Comparison of ENCODE assay signal across 20 mouse cellular contexts in genomic region chr1:158397058-158397457, GRCm38 (mm10). TPM values are rescaled to one million over a fixed set of nuclear protein-coding genes. Genes with fewer than 3 reads are reported as not detected.
DNase-seq lines count a peak whose midpoint lies in the region; ATAC-seq and TF ChIP-seq lines count a peak whose summit lies in the region.
"Had no signal": no experiment of that assay in that cellular context is flagged by ENCODE, and none has a peak within 500 bp of the region (broad histone marks: within the 10 kb centered on the region; RNA-seq: fewer than 3 reads in every experiment).

No protein-coding gene starts in this region.

- no peaks in the 10 kb centered on the region for H3K27me3 ChIP-seq in hindbrain, embryonic 16.5 days (replicated peaks; ENCODE audit: control insufficient read depth, insufficient read depth, low read length)
- H3K27me3 ChIP-seq: embryonic facial prominence, embryonic 12.5 days; forebrain, embryonic 13.5 days; forebrain, embryonic 15.5 days had no signal

- no peak for TF ChIP-seq CTCF in left cerebral cortex, adult 2 months (IDR thresholded peaks at IDR 0.05)

- 92% methylated on average over 2 of the region's 2 CpGs for WGBS in hindbrain, embryonic 16.5 days

- no peaks in the 10 kb centered on the region for H3K9me3 ChIP-seq in hindbrain, embryonic 16.5 days (ENCODE audit: control insufficient read depth, low read length)
- H3K9me3 ChIP-seq: embryonic facial prominence, embryonic 10.5 days; embryonic facial prominence, embryonic 12.5 days; forebrain, embryonic 13.5 days; forebrain, embryonic 15.5 days had no signal

- H3K4me1 ChIP-seq in hindbrain, embryonic 16.5 days (ENCODE audit: control insufficient read depth, insufficient read depth, low read depth, low read length): no peaks in the 10 kb centered on the region
- H3K4me1 ChIP-seq: embryonic facial prominence, embryonic 10.5 days; embryonic facial prominence, embryonic 12.5 days had no signal

- ATAC-seq in hindbrain, embryonic 16.5 days: no peak
- ATAC-seq: forebrain, embryonic 13.5 days; forebrain, embryonic 15.5 days; forebrain, postnatal 0 days had no signal

- no peak overlapping the region for H3K9ac ChIP-seq in hindbrain, embryonic 16.5 days (ENCODE audit: low read depth, low read length)
- H3K9ac ChIP-seq: embryonic facial prominence, embryonic 12.5 days; forebrain, embryonic 13.5 days; forebrain, embryonic 15.5 days; forebrain, postnatal 0 days had no signal

- intact Hi-C loops in left cerebral cortex, adult 2 months (cut with DNase I): no loop called here

- no peak overlapping the region for H3K4me2 ChIP-seq in hindbrain, embryonic 16.5 days (ENCODE audit: low read length)
- H3K4me2 ChIP-seq: embryonic facial prominence, embryonic 12.5 days; forebrain, embryonic 13.5 days; forebrain, embryonic 15.5 days had no signal

- 0 out of 2 replicates have a peak overlapping the region, but pooled peaks have one; percentile 10 for H3K27ac ChIP-seq in left cerebral cortex, adult 2 months
- H3K27ac ChIP-seq in hindbrain, embryonic 16.5 days (ENCODE audit: low read depth, low read length): no peak overlapping the region
- H3K27ac ChIP-seq: embryonic facial prominence, embryonic 10.5 days; embryonic facial prominence, embryonic 12.5 days; forebrain, embryonic 13.5 days; forebrain, embryonic 15.5 days had no signal

- H3K36me3 ChIP-seq in hindbrain, embryonic 16.5 days (ENCODE audit: control insufficient read depth, insufficient read depth, low read length): no peaks in the 10 kb centered on the region
- H3K36me3 ChIP-seq: embryonic facial prominence, embryonic 10.5 days; embryonic facial prominence, embryonic 12.5 days; forebrain, embryonic 15.5 days had no signal

- no peak overlapping the region for H3K4me3 ChIP-seq in left cerebral cortex, adult 2 months
- H3K4me3 ChIP-seq in hindbrain, embryonic 16.5 days (ENCODE audit: low read length): no peak overlapping the region
- H3K4me3 ChIP-seq: embryonic facial prominence, embryonic 10.5 days; embryonic facial prominence, embryonic 12.5 days; forebrain, embryonic 13.5 days; forebrain, embryonic 15.5 days had no signal

- DNase-seq in left cerebral cortex, adult 2 months (ENCODE audit: extremely low spot score in 1 of 2, low spot score in 2 of 2): no peak
- DNase-seq in left cerebral cortex, adult 18-20 months (ENCODE audit: low spot score in 2 of 2): no peak
- peak; percentile 21 for DNase-seq in right cerebral cortex, adult 18-20 months
- DNase-seq in right cerebral cortex, postnatal 36 days (ENCODE audit: low spot score in 2 of 2): no peak
- DNase-seq: adrenal gland, adult 2 months; adrenal gland, postnatal 10 days; adrenal gland, postnatal 25 days; cerebellum, adult 11-12 months; cerebellum, adult 2 months; cerebellum, adult 9-10 months; cerebellum, postnatal 10 days; cerebellum, postnatal 25 days; forebrain, postnatal 0 days had no signal

RNA-seq across cellular contexts. Expression of gene Astn1, which starts 35.0 kb away (rescaled TPM):
- 100 to 1,000 TPM; 193 to 196 TPM for total RNA-seq in left cerebral cortex, adult 2 months (2021)
- total RNA-seq in left cerebral cortex, adult 18-20 months (2021): 100 to 1,000 TPM; 169 to 182 TPM
- 38.2 and 43.0 TPM in 2 replicates for polyA plus RNA-seq in hindbrain, embryonic 16.5 days (2015; fragmentation: Nextera tagmentation; extraction: Ambion mirVana)
- total RNA-seq: MEL had no signal
- polyA plus RNA-seq: C2C12 had no signal

RNA-seq across cellular contexts. Expression of gene Brinp2, which starts 40.9 kb away (rescaled TPM):
- 100 to 1,000 TPM; 112 to 117 TPM for total RNA-seq in left cerebral cortex, adult 2 months (2021)
- 100 to 1,000 TPM; 104 to 109 TPM for total RNA-seq in left cerebral cortex, adult 18-20 months (2021)
- polyA plus RNA-seq in hindbrain, embryonic 16.5 days (2015; fragmentation: Nextera tagmentation; extraction: Ambion mirVana): 32.7 and 33.4 TPM in 2 replicates
- total RNA-seq: MEL had no signal
- polyA plus RNA-seq: C2C12 had no signal
